8 mouse cellular contexts compared by ENCODE assay signal in the genomic region with DNA sequence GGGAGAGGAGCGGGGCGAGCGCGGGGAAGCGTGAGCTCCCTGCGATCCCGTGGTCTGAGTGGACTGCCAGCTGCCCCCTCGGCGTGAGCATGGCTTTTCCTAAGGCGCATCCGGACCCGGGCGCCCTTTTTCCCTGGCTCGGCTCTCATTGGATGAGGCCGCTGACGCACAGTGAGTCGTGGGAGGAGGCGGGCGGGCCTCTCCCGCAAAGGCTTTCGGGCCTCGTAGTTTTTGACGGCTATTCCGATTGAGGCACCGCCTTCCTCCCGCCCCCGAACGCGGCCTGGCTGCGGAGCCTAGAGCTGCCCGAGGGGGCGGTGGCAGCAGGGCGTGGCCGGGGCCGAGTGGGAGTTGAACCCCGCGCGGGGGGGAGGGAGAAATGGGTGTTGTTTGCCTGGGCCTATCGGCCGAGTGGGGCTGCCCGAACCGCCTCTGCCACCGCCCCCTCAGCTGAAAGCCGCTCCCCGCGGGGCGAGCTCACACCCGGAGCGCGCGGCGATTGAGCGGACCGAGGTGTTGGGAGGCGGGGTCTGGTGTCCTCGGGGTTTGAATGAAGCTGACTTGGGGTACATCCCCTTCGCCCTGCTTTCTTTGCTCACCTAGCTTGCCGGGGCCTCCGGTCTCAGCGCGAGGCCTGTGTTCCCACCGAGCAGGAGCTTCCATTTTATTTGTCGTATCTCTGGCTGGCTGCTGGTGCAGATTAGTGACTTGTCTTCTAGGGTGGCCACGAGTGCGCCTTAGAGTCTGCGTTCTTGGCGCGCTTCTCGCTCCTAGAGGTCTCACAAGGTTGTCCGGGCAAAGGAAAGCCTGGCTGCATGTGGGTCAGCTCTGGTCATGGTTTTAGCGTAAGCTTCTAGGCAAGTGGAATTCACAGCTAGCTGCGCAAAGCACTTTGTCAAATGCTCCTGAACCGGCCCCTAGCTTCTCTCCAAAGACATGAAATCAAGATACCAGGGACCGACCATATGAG. TPM values are rescaled to one million over a fixed set of nuclear protein-coding genes. Genes with fewer than 3 reads are reported as not detected.
DNase-seq lines count a peak whose midpoint lies in the region; ATAC-seq lines count a peak whose summit lies in the region.

No protein-coding gene starts in this region.

- ATAC-seq in CD4-positive, CD25-positive, alpha-beta regulatory T cell, adult 4 months, result peak; percentile 79
- ATAC-seq in heart, embryonic 14.5 days (ENCODE audit: insufficient number of reproducible peaks, insufficient read depth, low FRiP score, low read depth), result peak; percentile 92
- ATAC-seq in liver, embryonic 13.5 days (ENCODE audit: low read depth), result peak; percentile 82
- ATAC-seq in stomach, embryonic 16.5 days (ENCODE audit: insufficient read depth, low FRiP score), result peak; percentile 91

- no peaks in the 10 kb centered on the region for H3K27me3 ChIP-seq in heart, embryonic 14.5 days (ENCODE audit: control insufficient read depth, insufficient read depth, low read length)
- no peaks in the 10 kb centered on the region for H3K27me3 ChIP-seq in liver, embryonic 13.5 days
- H3K27me3 ChIP-seq in stomach, embryonic 16.5 days (ENCODE audit: control insufficient read depth, insufficient read depth, low read length), result no peaks in the 10 kb centered on the region

- H3K4me3 ChIP-seq in heart, embryonic 14.5 days (ENCODE audit: control insufficient read depth in 1 of 2, insufficient read depth in 1 of 2, low read depth in 1 of 2, low read length in 2 of 2), result peak overlapping the region; percentile 79 to 91
- peak overlapping the region; percentile 74 for H3K4me3 ChIP-seq in liver, embryonic 13.5 days (replicated peaks)
- peak overlapping the region; percentile 91 for H3K4me3 ChIP-seq in stomach, embryonic 16.5 days (replicated peaks; ENCODE audit: low read length)

- peak overlapping the region; percentile 78 to 94 for H3K27ac ChIP-seq in heart, embryonic 14.5 days (replicated peaks in 1 of 2; ENCODE audit: control insufficient read depth in 1 of 2, insufficient read depth in 1 of 2, low read depth in 2 of 2, low read length in 2 of 2)
- H3K27ac ChIP-seq in liver, embryonic 13.5 days, result peak overlapping the region; percentile 94
- peak overlapping the region; percentile 96 for H3K27ac ChIP-seq in stomach, embryonic 16.5 days (ENCODE audit: low read length)

- peaks cover 6 to 19% of the 10 kb centered on the region in 2 experiments; a peak in 3 of 4 replicates for H3K4me1 ChIP-seq in heart, embryonic 14.5 days (ENCODE audit: control insufficient read depth in 2 of 2, insufficient read depth in 2 of 2, low read length in 2 of 2)
- H3K4me1 ChIP-seq in liver, embryonic 13.5 days (replicated peaks), result peaks cover 59% of the 10 kb centered on the region
- peaks cover 10% of the 10 kb centered on the region; the same call in 1 of the 2 replicates for H3K4me1 ChIP-seq in stomach, embryonic 16.5 days (ENCODE audit: control insufficient read depth, insufficient read depth, low read length)

- peak overlapping the region; percentile 67 for H3K4me2 ChIP-seq in heart, embryonic 14.5 days (ENCODE audit: low read length)
- H3K4me2 ChIP-seq in liver, embryonic 13.5 days, result peak overlapping the region; percentile 89
- peak overlapping the region; percentile 88 for H3K4me2 ChIP-seq in stomach, embryonic 16.5 days (ENCODE audit: low read depth, low read length)

- under 1% methylated on average over 74 of the region's 74 CpGs for WGBS in heart, embryonic 14.5 days
- WGBS in liver, embryonic 13.5 days (ENCODE audit: insufficient replicate concordance), result under 1% methylated on average over 68 of the region's 74 CpGs
- under 1% methylated on average over 73 of the region's 74 CpGs for WGBS in stomach, embryonic 16.5 days

- peak overlapping the region; percentile 88 for H3K9ac ChIP-seq in heart, embryonic 14.5 days (ENCODE audit: low read length)
- H3K9ac ChIP-seq in liver, embryonic 13.5 days, result peak overlapping the region; percentile 87
- H3K9ac ChIP-seq in stomach, embryonic 16.5 days (ENCODE audit: low read length), result peak overlapping the region; percentile 89

- no peaks in the 10 kb centered on the region for H3K9me3 ChIP-seq in heart, embryonic 14.5 days (ENCODE audit: control insufficient read depth, low read length)
- H3K9me3 ChIP-seq in liver, embryonic 13.5 days (replicated peaks), result no peaks in the 10 kb centered on the region
- H3K9me3 ChIP-seq in stomach, embryonic 16.5 days (replicated peaks; ENCODE audit: control insufficient read depth, low read length), result no peaks in the 10 kb centered on the region

- peak; percentile 98 for DNase-seq in c-Kit-negative CD71-positive TER-119-positive erythroid progenitor cells, embryonic 14.5 days (ENCODE audit: low read depth, low spot score)
- DNase-seq in fibroblast of lung, adult 2 months (ENCODE audit: low read depth), result peak; percentile 93
- peak; percentile 100 for DNase-seq in kidney, postnatal 14 days
- DNase-seq in liver, embryonic 13.5 days, result peak; percentile 100
- DNase-seq in neural tube, embryonic 10.5 days (ENCODE audit: extremely low spot score, low spot score), result peak; percentile 97

- H3K36me3 ChIP-seq in heart, embryonic 14.5 days (ENCODE audit: control insufficient read depth, insufficient read depth, low read length), result peaks cover 13% of the 10 kb centered on the region
- H3K36me3 ChIP-seq in liver, embryonic 13.5 days, result peaks cover 10% of the 10 kb centered on the region
- H3K36me3 ChIP-seq in stomach, embryonic 16.5 days (ENCODE audit: control insufficient read depth, insufficient read depth, low read length), result no peaks in the 10 kb centered on the region

RNA-seq across cellular contexts. Expression of gene Sp4, which starts 0.9 kb away (rescaled TPM):
- 10 to 100 TPM; 20.0 to 21.0 TPM for polyA plus RNA-seq in CD4-positive, CD25-positive, alpha-beta regulatory T cell, adult 4 months (2017; shearing (Covaris generic))
- polyA plus RNA-seq in heart, embryonic 14.5 days (2014; fragmentation: Nextera tagmentation; extraction: Ambion mirVana), result 7.9 and 11.4 TPM in 2 replicates
- 4.4 and 6.7 TPM in 2 replicates for polyA plus RNA-seq in liver, embryonic 13.5 days (2015; fragmentation: Nextera tagmentation; extraction: Ambion mirVana)
- polyA plus RNA-seq in stomach, embryonic 16.5 days (2015; fragmentation: Nextera tagmentation; extraction: Ambion mirVana), result 5.0 and 5.6 TPM in 2 replicates

Comparison
In these comparisons a context has a peak if more than half of its experiments do, and no peak if none do; other contexts are left out.
1. Peak in every context shown above with its lines: DNase-seq, ATAC-seq, H3K4me3 ChIP-seq and H3K27ac ChIP-seq.